ENCODE assay signal across 16 mouse cellular contexts in genomic region chr17:90362169-90362568, GRCm38 (mm10).
"Had no signal": no experiment of that assay in that cellular context is flagged by ENCODE, and none has a peak within 500 bp of the region (broad histone marks: within the 10 kb centered on the region; RNA-seq: fewer than 3 reads in every experiment).

No protein-coding gene starts in this region.

- DNase-seq: retina, postnatal 1 day; right cerebral cortex, adult 18-20 months; right cerebral cortex, postnatal 14 days; right cerebral cortex, postnatal 25 days; right cerebral cortex, postnatal 4 days; spleen, adult 18-20 months; thymus, adult 18-20 months; thymus, adult 2 months; thymus, postnatal 14 days; thymus, postnatal 25 days; thymus, postnatal 36 days; thymus, postnatal 4 days had no signal

- H3K27ac ChIP-seq: neural tube, embryonic 13.5 days; neural tube, embryonic 15.5 days; stomach, embryonic 15.5 days; stomach, postnatal 0 days had no signal

- H3K4me3 ChIP-seq: neural tube, embryonic 13.5 days; neural tube, embryonic 15.5 days; stomach, embryonic 15.5 days had no signal
